Mouse (Mus musculus) limb, embryonic 12.5 days (tissue): ENCODE data around the gene Flrt3. TPM values are rescaled to one million over a fixed set of nuclear protein-coding genes. Genes with fewer than 3 reads are reported as not detected.

Experiments
- ATAC-seq: fragments of 200-750 bp; cut with Nextera tagmentation; 2 replicates; pipeline ENCODE4 v1.8.0; 2017; ENCODE audit warnings: low read depth, moderate TSS enrichment; ENCODE audit not compliant: insufficient number of reproducible peaks, insufficient read depth, low FRiP score, low TSS enrichment
- H3K27ac ChIP-seq: fragments of 300-500 bp; sonication (generic); 2 replicates; pipeline ENCODE4 v1.5.1; 2016; ENCODE audit warnings: mild to moderate bottlenecking, moderate library complexity
- H3K27me3 ChIP-seq: fragments of 300-500 bp; sonication (generic); 2 replicates; pipeline ENCODE4 v1.6.1; 2016; ENCODE audit warnings: mild to moderate bottlenecking, moderate library complexity
- H3K36me3 ChIP-seq: fragments of 300-500 bp; sonication (generic); 2 replicates; pipeline ENCODE4 v1.6.1; 2016; ENCODE audit warnings: mild to moderate bottlenecking, moderate library complexity
- H3K4me1 ChIP-seq: fragments of 300-500 bp; sonication (generic); replicated peaks from 2 replicates; pipeline ENCODE4 v1.6.1; 2016
- H3K4me2 ChIP-seq: fragments of 300-500 bp; sonication (generic); 2 replicates; pipeline ENCODE4 v1.6.1; 2016; ENCODE audit warnings: mild to moderate bottlenecking, moderate library complexity
- H3K4me3 ChIP-seq: fragments of 300-500 bp; sonication (generic); replicated peaks from 2 replicates; pipeline ENCODE4 v1.5.1; 2016; ENCODE audit warnings: mild to moderate bottlenecking
- H3K9ac ChIP-seq: fragments of 300-500 bp; sonication (generic); replicated peaks from 2 replicates; pipeline ENCODE4 v1.6.1; 2016; ENCODE audit warnings: mild to moderate bottlenecking, moderate library complexity
- H3K9me3 ChIP-seq: fragments of 300-500 bp; sonication (generic); 2 replicates; pipeline ENCODE4 v1.6.1; 2016; ENCODE audit warnings: mild to moderate bottlenecking, moderate library complexity
- WGBS: fragments of 180-500 bp; shearing (Covaris S2); methylation state at CpG from one replicate; pipeline ENCODE4 v1.1.7; 2016; 5-methylcytosine and 5-hydroxymethylcytosine counted together
- polyA plus RNA-seq: library from polyadenylated mRNA; unstranded; fragments of >200 nt; fragmentation: Nextera tagmentation; extraction: Ambion mirVana; gene quantifications from 2 replicates; pipeline ENCODE4 v1.2.1, GENCODE M21; 2016

The Flrt3 gene
- polyA plus RNA-seq, 1 experiment from 2014 or later = 51.9 TPM

DNA sequence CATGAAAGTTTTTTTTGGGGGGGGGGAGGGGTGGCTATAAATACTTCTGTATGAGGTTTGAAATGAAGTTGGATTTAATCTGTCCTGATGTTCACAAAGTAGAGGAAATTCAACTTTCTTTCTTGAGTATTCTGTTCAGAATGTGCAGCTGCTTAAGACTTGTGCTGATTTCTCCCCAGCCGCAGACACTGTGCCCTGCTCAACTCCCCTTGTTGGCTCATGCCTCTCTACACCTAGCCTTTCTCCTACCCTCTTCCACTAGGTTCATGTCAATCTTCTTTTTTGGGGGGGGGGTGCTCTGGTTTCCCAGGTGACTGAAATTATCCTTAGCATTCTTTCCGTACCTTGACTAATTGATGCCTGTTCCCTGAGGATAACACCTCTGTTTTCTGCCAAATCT, 17.3 kb downstream of the Flrt3 start:
- Histone ChIP-seq H3K4me1 (peaks cover 6% of the 10 kb centered on the region; the same call in 1 of the 2 replicates), H3K4me3 (no peak overlapping the region), H3K27me3 (no peaks in the 10 kb centered on the region), H3K9me3 (no peaks in the 10 kb centered on the region), H3K36me3 (peaks cover 12% of the 10 kb centered on the region), H3K4me2 (no peak overlapping the region), H3K27ac (no peak overlapping the region), H3K9ac (no peak overlapping the region)
- no peak for ATAC-seq
- WGBS = 63% methylated on average over 2 of the region's 2 CpGs

DNA sequence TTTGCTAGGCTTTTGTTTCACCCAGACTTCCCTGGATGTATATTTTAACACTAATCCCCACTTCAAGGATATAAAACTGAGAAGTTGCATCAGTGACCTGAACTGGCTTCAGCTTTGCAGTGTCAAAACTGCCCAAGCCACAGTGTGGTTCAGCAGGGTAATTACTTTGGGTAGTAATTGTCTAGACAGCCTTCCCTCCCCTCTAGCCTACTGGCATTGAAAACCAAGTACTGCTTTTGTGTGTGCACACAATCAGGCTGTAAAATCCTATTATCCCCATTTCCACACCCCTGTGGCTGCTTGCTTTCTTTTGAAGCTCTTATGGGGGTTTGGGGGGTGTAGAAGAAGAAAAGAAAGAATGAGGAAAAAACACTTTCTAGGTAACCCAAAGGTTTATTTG, 17.8 kb downstream of the Flrt3 start:
- H3K9ac ChIP-seq = no peak overlapping the region
- H3K9me3 ChIP-seq = no peaks in the 10 kb centered on the region
- no peak overlapping the region for H3K4me3 ChIP-seq
- H3K4me1 ChIP-seq = peaks cover 6% of the 10 kb centered on the region; the same call in 1 of the 2 replicates
- peaks cover 8% of the 10 kb centered on the region; the same call in 1 of the 2 replicates for H3K36me3 ChIP-seq
- no peak for ATAC-seq
- no peak overlapping the region for H3K4me2 ChIP-seq
- no peaks in the 10 kb centered on the region for H3K27me3 ChIP-seq
- no peak overlapping the region for H3K27ac ChIP-seq

DNA sequence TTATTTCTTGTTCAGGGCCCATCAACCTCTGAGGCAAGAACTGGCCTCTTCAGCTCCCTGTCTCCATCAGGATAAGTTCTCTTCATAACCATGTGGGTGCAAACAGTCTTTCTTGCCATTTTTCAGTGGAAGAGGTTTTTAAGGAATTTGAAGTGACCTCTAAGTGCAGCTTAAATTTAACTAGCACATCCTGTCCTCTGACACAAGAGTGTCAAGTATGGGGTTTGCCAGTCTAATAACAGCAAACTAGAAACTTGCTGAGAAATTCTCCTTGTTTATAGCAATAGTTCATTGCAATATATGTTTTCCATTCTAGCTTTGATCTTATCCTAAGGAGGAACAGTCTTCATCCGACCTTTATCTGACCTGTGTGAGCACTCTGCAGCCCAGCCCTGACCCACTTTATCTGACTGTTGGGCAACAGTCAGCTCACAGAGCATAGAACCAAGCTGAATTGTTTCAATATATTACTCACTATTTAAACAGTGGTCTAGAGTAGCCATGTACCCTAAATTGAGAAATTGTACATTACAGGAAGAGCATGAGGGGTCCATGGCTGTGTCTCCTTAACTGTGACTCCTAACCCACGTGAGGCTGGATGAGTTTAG, 49.4 kb downstream of the Flrt3 start:
- no peak overlapping the region for H3K9ac ChIP-seq
- H3K27me3 ChIP-seq = no peaks in the 10 kb centered on the region
- H3K36me3 ChIP-seq = no peaks in the 10 kb centered on the region
- no peaks in the 10 kb centered on the region for H3K4me1 ChIP-seq
- H3K27ac ChIP-seq = no peak overlapping the region
- H3K9me3 ChIP-seq = no peaks in the 10 kb centered on the region
- H3K4me2 ChIP-seq = no peak overlapping the region
- no peak overlapping the region for H3K4me3 ChIP-seq
- no peak for ATAC-seq
- WGBS = 73% methylated on average over 2 of the region's 2 CpGs

DNA sequence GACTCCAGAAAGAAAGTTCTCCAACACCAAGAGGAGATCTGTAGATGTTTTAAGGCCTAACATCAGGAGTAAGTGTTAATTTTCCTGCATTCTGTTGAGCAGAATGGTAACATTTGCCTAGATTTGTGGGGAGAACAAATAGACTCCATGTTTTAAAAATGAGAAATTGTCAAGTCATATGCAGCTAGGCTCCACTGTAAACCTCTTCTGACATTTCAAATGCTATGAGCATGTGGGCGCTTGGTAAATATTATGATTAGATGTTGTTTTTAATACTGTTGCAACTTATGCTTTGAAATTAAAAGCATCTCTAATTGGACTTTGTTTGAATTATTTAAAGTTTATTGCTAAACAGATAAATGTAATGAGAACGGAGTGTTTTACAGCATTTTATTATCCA, 55.8 kb downstream of the Flrt3 start:
- ATAC-seq = no peak

More for the DNA sequence above, 55.8 kb downstream of the Flrt3 start:
- Histone ChIP-seq H3K4me1 (no peaks in the 10 kb centered on the region), H3K36me3 (no peaks in the 10 kb centered on the region), H3K9me3 (no peaks in the 10 kb centered on the region), H3K4me2 (no peak overlapping the region), H3K27me3 (no peaks in the 10 kb centered on the region), H3K4me3 (no peak overlapping the region), H3K9ac (no peak overlapping the region), H3K27ac (no peak overlapping the region)
- WGBS = 86% methylated on average over 2 of the region's 2 CpGs
